Mouse (Mus musculus) embryonic facial prominence, embryonic 13.5 days (tissue): ENCODE measurements around the gene Slc43a3. TPM values are rescaled to one million over a fixed set of nuclear protein-coding genes. Genes with fewer than 3 reads are reported as not detected.

Experiments used
- ATAC-seq: fragments of 200-750 bp; cut with Nextera tagmentation; 2 replicates; pipeline ENCODE4 v1.8.0; 2017; ENCODE audit warnings: low read depth; ENCODE audit not compliant: insufficient number of reproducible peaks, insufficient read depth, low FRiP score, low TSS enrichment
- H3K27ac ChIP-seq: fragments of 300-500 bp; sonication (generic); 2 replicates; pipeline ENCODE4 v1.5.1; 2015; ENCODE audit warnings: moderate library complexity, mild to moderate bottlenecking, inconsistent platforms
- H3K27me3 ChIP-seq: fragments of 300-500 bp; sonication (generic); 2 replicates; pipeline ENCODE4 v1.6.1; 2015; ENCODE audit warnings: mild to moderate bottlenecking, inconsistent platforms
- H3K36me3 ChIP-seq: fragments of 300-500 bp; sonication (generic); 2 replicates; pipeline ENCODE4 v1.6.1; 2015; ENCODE audit warnings: mild to moderate bottlenecking, inconsistent platforms
- H3K4me1 ChIP-seq: fragments of 300-500 bp; sonication (generic); 2 replicates; pipeline ENCODE4 v1.6.1; 2015; ENCODE audit warnings: inconsistent platforms
- H3K4me2 ChIP-seq: fragments of 300-500 bp; sonication (generic); 2 replicates; pipeline ENCODE4 v1.6.1; 2015; ENCODE audit warnings: moderate library complexity, mild to moderate bottlenecking, inconsistent platforms
- H3K4me3 ChIP-seq: fragments of 300-500 bp; sonication (generic); 2 replicates; pipeline ENCODE4 v1.5.1; 2015; ENCODE audit warnings: mild to moderate bottlenecking, inconsistent platforms
- H3K9ac ChIP-seq: fragments of 300-500 bp; sonication (generic); 2 replicates; pipeline ENCODE4 v1.6.1; 2015; ENCODE audit warnings: mild to moderate bottlenecking, inconsistent platforms
- H3K9me3 ChIP-seq: fragments of 300-500 bp; sonication (generic); 2 replicates; pipeline ENCODE4 v1.6.1; 2016; ENCODE audit warnings: inconsistent platforms
- WGBS: fragments of 180-500 bp; shearing (Covaris S2); methylation state at CpG from one replicate; pipeline ENCODE4 v1.1.7; 2015; ENCODE audit warnings: mixed read lengths; 5-methylcytosine and 5-hydroxymethylcytosine counted together
- polyA plus RNA-seq: library from polyadenylated mRNA; unstranded; fragments of >200 nt; fragmentation: Nextera tagmentation; extraction: Ambion mirVana; gene quantifications from 2 replicates; pipeline ENCODE4 v1.2.1, GENCODE M21; 2015

Slc43a3 gene
- polyA plus RNA-seq, 1 experiment from 2014 or later: 32.7 TPM

DNA sequence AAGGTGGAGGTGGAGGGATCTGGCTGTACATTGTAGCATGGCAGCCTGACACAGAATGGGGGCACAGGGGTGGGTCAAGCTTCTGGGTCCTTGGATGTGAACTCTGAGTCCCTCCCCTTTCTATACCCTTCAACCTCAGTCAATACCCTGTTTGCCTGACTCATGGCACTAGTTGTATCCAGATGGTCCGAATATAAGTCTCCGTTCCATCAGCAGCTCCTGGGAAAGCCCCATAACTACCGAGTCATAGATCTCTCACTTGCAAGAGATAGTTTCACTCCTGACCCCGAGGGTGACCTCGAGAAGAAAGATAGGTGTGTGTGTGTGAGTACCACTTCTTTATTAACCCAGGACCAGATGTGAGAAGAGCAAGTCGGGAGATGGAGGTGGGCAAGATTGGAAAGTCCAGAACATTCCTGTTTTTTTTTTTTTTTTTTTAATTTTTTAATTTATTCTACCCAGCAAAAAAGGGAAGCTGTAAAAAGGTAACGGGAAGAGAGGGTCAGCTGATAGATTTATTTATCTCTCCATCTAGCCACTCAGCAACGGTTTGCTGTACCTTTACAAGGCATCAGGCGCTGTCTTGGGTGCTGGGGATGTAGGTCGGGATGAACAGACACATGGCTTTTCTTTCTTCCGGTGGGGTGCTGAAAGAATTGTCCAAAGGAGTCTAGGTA, 22.3 kb downstream of the Slc43a3 start:
- Histone ChIP-seq H3K4me2 (no peak overlapping the region), H3K27me3 (no peaks in the 10 kb centered on the region), H3K4me1 (no peaks in the 10 kb centered on the region), H3K9ac (no peak overlapping the region), H3K36me3 (peaks cover 37% of the 10 kb centered on the region), H3K4me3 (no peak overlapping the region), H3K9me3 (no peaks in the 10 kb centered on the region), H3K27ac (no peak overlapping the region)
- ATAC-seq: no peak
- WGBS: 89% methylated on average over 11 of the region's 11 CpGs

DNA sequence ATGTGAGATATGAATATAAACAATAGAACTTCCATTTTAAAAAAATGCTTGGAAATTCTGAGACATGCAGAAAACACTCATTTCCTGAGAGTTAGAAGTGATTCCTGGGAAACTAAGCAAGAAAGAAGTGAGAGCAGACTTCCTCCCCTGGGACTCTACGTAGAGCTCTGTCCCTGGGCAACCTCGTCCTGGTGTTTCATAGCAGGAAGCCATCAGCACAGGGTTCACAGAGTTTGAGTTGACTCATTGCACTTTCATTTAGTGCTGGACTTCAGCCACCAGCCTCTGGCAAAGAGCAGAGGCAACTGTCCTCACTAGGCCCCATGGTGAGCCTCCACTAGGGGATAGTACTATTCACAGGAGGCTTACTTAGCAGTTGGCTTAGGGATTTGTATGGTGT, 24.9 kb downstream of the Slc43a3 start:
- no peaks in the 10 kb centered on the region for H3K27me3 ChIP-seq
- H3K9ac ChIP-seq: no peak overlapping the region
- ATAC-seq: no peak
- no peak overlapping the region for H3K4me2 ChIP-seq
- no peaks in the 10 kb centered on the region for H3K9me3 ChIP-seq
- H3K36me3 ChIP-seq: peaks cover 21% of the 10 kb centered on the region
- H3K4me1 ChIP-seq: no peaks in the 10 kb centered on the region
- 67% methylated on average over 2 of the region's 2 CpGs for WGBS
- no peak overlapping the region for H3K4me3 ChIP-seq
- no peak overlapping the region for H3K27ac ChIP-seq

GRCm38 (mm10) chr2:84961901-84962300, 25.5 kb downstream of the Slc43a3 start:
- peaks cover 15% of the 10 kb centered on the region for H3K36me3 ChIP-seq
- WGBS: 81% methylated on average over 3 of the region's 3 CpGs
- no peak for ATAC-seq

GRCm38 (mm10) chr2:84962906-84963507, 26.6 kb downstream of the Slc43a3 start:
- ATAC-seq: no peak
- WGBS: 35% methylated on average over 6 of the region's 6 CpGs
- Histone ChIP-seq H3K36me3 (peaks cover 5% of the 10 kb centered on the region), H3K4me3 (no peak overlapping the region), H3K4me1 (no peaks in the 10 kb centered on the region), H3K27me3 (no peaks in the 10 kb centered on the region), H3K4me2 (no peak overlapping the region), H3K27ac (no peak overlapping the region), H3K9me3 (no peaks in the 10 kb centered on the region), H3K9ac (no peak overlapping the region)

More at GRCm38 (mm10) chr2:84961901-84962300, 25.5 kb downstream of the Slc43a3 start:
- no peaks in the 10 kb centered on the region for H3K4me1 ChIP-seq
- H3K4me2 ChIP-seq: no peak overlapping the region
- no peaks in the 10 kb centered on the region for H3K9me3 ChIP-seq
- no peak overlapping the region for H3K9ac ChIP-seq
- no peak overlapping the region for H3K4me3 ChIP-seq
- no peaks in the 10 kb centered on the region for H3K27me3 ChIP-seq
- H3K27ac ChIP-seq: no peak overlapping the region

DNA sequence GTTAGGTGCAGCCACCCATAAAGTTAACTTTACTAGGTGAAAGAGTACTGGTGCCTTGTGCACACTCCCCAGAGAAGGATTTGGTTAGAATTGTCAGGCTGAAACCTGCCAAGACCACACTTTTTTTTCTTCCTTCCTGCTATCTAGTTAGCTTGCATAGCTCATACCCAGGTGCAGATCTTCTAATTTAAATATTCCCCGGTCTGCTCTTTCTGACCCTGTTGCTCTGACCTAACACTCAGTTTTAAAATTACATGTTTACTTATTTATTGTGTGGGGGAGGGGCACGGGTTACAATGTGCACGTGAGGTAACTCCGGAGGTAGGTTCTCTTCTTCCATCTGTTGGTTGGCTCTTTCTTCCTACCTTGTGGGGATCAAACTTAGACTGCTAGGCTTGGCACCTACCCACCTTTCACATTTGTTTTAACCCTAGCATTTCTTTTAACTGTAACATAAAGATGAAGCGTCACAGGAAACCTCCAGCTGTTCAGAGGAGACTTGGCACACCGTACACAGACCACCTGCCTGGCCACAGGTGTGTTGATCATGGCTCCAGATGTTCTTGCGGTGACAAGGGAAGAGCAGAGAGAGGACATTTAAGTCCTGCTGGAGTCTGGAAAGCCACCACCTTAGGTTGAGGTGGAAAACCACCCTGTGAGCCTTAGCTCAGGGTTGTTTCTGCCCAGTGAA, 27.9 kb downstream of the Slc43a3 start:
- 86% methylated on average over 7 of the region's 7 CpGs for WGBS
- H3K4me1 ChIP-seq: no peaks in the 10 kb centered on the region

DNA sequence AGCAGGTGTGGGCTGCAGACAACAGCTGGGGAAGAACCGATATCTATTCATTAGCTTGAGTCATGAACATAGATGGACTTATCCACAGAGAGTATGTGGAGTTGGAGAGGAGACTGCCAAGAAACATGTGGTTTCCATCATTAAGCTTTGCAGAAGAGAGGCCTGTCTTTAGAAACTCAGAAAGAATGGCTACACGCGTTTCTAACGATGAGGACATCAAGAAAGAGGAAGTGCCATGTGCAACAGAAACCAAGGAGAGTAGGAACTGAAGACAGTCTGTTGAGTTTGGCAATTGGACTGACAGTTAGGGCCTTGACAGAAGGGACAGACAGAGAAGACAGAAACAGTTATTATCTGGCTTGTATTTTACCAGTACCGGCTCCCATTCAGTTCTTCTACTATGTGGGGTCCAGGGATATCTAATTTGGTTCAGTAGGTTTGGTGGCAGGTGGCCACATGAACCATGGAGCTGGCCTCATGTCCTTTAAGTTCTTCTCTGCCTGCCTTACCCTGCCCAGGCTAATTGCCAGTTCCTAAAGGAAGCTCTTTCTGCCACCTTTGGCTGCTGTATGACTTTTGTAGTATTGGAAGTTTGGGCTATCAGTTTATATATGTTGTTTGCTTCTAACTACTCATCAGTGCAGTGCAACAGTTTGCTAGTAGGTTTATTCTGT, 31.1 kb downstream of the Slc43a3 start:
- no peaks in the 10 kb centered on the region for H3K36me3 ChIP-seq
- H3K4me3 ChIP-seq: no peak overlapping the region
- no peaks in the 10 kb centered on the region for H3K27me3 ChIP-seq
- H3K4me1 ChIP-seq: no peaks in the 10 kb centered on the region
- no peak overlapping the region for H3K4me2 ChIP-seq
- WGBS: 77% methylated on average over 5 of the region's 5 CpGs
- ATAC-seq: no peak
- H3K27ac ChIP-seq: no peak overlapping the region
- H3K9ac ChIP-seq: no peak overlapping the region
- H3K9me3 ChIP-seq: no peaks in the 10 kb centered on the region

More for the DNA sequence above, 27.9 kb downstream of the Slc43a3 start:
- no peak overlapping the region for H3K9ac ChIP-seq
- H3K4me2 ChIP-seq: no peak overlapping the region
- H3K9me3 ChIP-seq: no peaks in the 10 kb centered on the region
- no peak overlapping the region for H3K4me3 ChIP-seq
- no peak overlapping the region for H3K27ac ChIP-seq
- no peak for ATAC-seq
- no peaks in the 10 kb centered on the region for H3K27me3 ChIP-seq
- no peaks in the 10 kb centered on the region for H3K36me3 ChIP-seq

- ATAC-seq: no peak
- Histone ChIP-seq H3K36me3 (no peaks in the 10 kb centered on the region), H3K4me3 (no peak overlapping the region), H3K27me3 (no peaks in the 10 kb centered on the region), H3K9me3 (no peaks in the 10 kb centered on the region), H3K4me2 (no peak overlapping the region), H3K4me1 (no peaks in the 10 kb centered on the region), H3K9ac (no peak overlapping the region), H3K27ac (no peak overlapping the region)
- 90% methylated on average over 2 of the region's 2 CpGs for WGBS
Observed at GRCm38 (mm10) chr2:84975580-84975979, 39.2 kb downstream of the Slc43a3 start.

- Histone ChIP-seq H3K4me2 (no peak within 1 kb of the TSS), H3K9me3 (no peaks in the 10 kb centered on the region), H3K27ac (no peak within 1 kb of the TSS), H3K36me3 (no peaks in the 10 kb centered on the region), H3K4me3 (no peak within 1 kb of the TSS), H3K4me1 (no peaks in the 10 kb centered on the region), H3K9ac (no peak within 1 kb of the TSS), H3K27me3 (no peaks in the 10 kb centered on the region)
- WGBS: 40% methylated on average over 1 of the region's 1 CpGs
- ATAC-seq: no peak
Observed at GRCm38 (mm10) chr2:84980188-84980587, 43.8 kb downstream of the Slc43a3 start, which contains the start of gene Prg2. TSS of gene Prg2 (plus strand) at chr2:84980461.

DNA sequence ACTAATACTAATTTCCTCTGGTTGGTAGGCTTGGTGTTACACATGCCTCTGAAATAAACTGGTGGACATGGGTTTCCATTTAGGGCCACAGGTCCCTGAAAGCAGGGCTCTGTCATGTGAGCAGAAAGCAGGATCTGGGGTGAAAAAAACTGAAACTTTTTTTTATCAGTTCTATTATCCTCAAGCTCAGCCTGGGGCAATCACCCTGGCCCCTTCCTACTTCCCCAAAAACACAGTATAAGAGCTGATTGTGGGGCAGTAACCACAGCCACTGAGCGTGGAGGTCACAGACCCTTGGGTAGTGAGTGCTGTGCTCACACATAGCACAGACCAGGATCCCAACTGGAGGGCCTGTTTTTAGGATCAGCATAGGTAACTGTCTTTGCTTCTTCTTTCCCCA, 51.6 kb downstream of the Slc43a3 start, which contains the start of gene Prg3:
Gene Prg3, plus strand, starts transcription at position 286 of the 400 bp plus-strand sequence.
- Histone ChIP-seq H3K4me2 (no peak within 1 kb of the TSS), H3K9ac (no peak within 1 kb of the TSS), H3K9me3 (no peaks in the 10 kb centered on the region), H3K27me3 (no peaks in the 10 kb centered on the region), H3K4me1 (no peaks in the 10 kb centered on the region), H3K27ac (no peak within 1 kb of the TSS), H3K36me3 (no peaks in the 10 kb centered on the region), H3K4me3 (no peak within 1 kb of the TSS)
- no peak for ATAC-seq
- WGBS: 75% methylated on average over 1 of the region's 1 CpGs

DNA sequence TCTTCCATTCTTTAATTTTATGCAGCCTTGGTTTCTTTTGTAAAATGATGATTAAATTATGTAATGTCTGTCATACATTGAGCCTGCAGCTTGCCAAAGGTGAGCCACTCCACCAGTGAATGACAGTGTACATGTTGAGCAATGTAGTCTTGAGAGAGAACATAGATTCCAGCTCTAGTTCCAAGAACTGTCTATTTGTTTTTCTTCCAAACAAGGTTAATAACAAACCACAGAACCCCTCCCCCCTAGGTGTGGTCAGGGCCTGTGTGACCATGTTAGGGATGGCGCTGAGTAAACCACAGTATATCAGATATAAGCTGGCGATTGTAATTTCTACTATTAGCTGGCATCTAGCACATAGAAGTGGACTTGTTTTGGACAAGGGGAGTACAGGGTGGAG, 60.0 kb downstream of the Slc43a3 start:
- Histone ChIP-seq H3K27ac (no peak overlapping the region), H3K9me3 (no peaks in the 10 kb centered on the region), H3K4me3 (no peak overlapping the region), H3K27me3 (no peaks in the 10 kb centered on the region), H3K4me1 (no peaks in the 10 kb centered on the region), H3K4me2 (no peak overlapping the region), H3K9ac (no peak overlapping the region), H3K36me3 (no peaks in the 10 kb centered on the region)
- WGBS: 89% methylated on average over 2 of the region's 2 CpGs
- no peak for ATAC-seq

- 65% methylated on average over 3 of the region's 3 CpGs for WGBS
- H3K9me3 ChIP-seq: no peaks in the 10 kb centered on the region
- ATAC-seq: no peak
Observed at GRCm38 (mm10) chr2:84999486-85000181, 63.3 kb downstream of the Slc43a3 start.

More at GRCm38 (mm10) chr2:84999486-85000181, 63.3 kb downstream of the Slc43a3 start:
- Histone ChIP-seq H3K9ac (no peak overlapping the region), H3K4me3 (no peak overlapping the region), H3K36me3 (no peaks in the 10 kb centered on the region), H3K4me2 (no peak overlapping the region), H3K4me1 (no peaks in the 10 kb centered on the region), H3K27me3 (no peaks in the 10 kb centered on the region), H3K27ac (peak overlapping the region; percentile 36; the same call in 1 of the 2 replicates)
